Mouse (Mus musculus) spleen, adult 2 months (tissue): ENCODE results near the gene March10.

ENCODE experiments used
- CTCF ChIP-seq: fragments of 200-500 bp; IDR thresholded peaks from 2 replicates; pipeline ENCODE4 v1.5.1; 2011; ENCODE audit warnings: mild to moderate bottlenecking, inconsistent platforms; ENCODE audit not compliant: insufficient read depth, insufficient read length, insufficient replicate concordance; ENCODE audit errors: extremely low read depth
- POLR2A ChIP-seq: fragments of 200-500 bp; IDR thresholded peaks from 2 replicates; pipeline ENCODE4 v1.6.1; 2011; ENCODE audit warnings: low read depth, low read length, inconsistent platforms

GRCm38 (mm10) chr11:105449581-105450315 is 6.8 kb downstream of the March10 start:
- TF ChIP-seq CTCF: no peak
- TF ChIP-seq POLR2A: no peak
